Mouse (Mus musculus): ENCODE measurements around the gene Slit3. TPM values are rescaled to one million over a fixed set of nuclear protein-coding genes. Genes with fewer than 3 reads are reported as not detected.

Slit3 gene
- total and polyA plus RNA-seq, 3 experiments, result 0.76 TPM; not detected in 2

GRCm38 (mm10) chr11:35569126-35569916, 448.3 kb downstream of the Slit3 start:
- no peak overlapping the region for H3K4me3 ChIP-seq (ENCODE audit: low read depth, low read length)
- no peaks in the 10 kb centered on the region for H3K36me3 ChIP-seq (replicated peaks)
- H3K4me1 ChIP-seq (ENCODE audit: insufficient read depth, low read depth, low read length), result no peaks in the 10 kb centered on the region
- no peaks in the 10 kb centered on the region for H3K27me3 ChIP-seq (ENCODE audit: insufficient read depth, low read length)
- H3K9me3 ChIP-seq (replicated peaks), result peaks cover 71% of the 10 kb centered on the region
- DNase-seq (ENCODE audit: low spot score) (no peak), ATAC-seq (ENCODE audit: extremely low read depth, insufficient number of reproducible peaks, low FRiP score, poor library complexity, severe bottlenecking) (no peak)
- TF ChIP-seq POLR2AphosphoS5 (IDR thresholded peaks at IDR 0.05; ENCODE audit: insufficient replicate concordance, low read depth, low read length), result no peak
- no peak for TF ChIP-seq GATA1 (IDR thresholded peaks at IDR 0.05; ENCODE audit: borderline replicate concordance, low read length)
- no peak for TF ChIP-seq GATA2 (IDR thresholded peaks at IDR 0.05; ENCODE audit: borderline replicate concordance, low read depth, low read length)
- TF ChIP-seq TAL1 (conservative IDR thresholded peaks at IDR 0.05; ENCODE audit: low read depth, low read length), result no peak
- TF ChIP-seq CTCF (IDR thresholded peaks at IDR 0.05; ENCODE audit: low read depth, low read length), result no peak

GRCm38 (mm10) chr11:35569957-35570356, 448.9 kb downstream of the Slit3 start:
- H3K4me3 ChIP-seq (ENCODE audit: low read depth, low read length), result no peak overlapping the region
- no peaks in the 10 kb centered on the region for H3K4me1 ChIP-seq (ENCODE audit: insufficient read depth, low read depth, low read length)
- TF ChIP-seq GATA1 (IDR thresholded peaks at IDR 0.05; ENCODE audit: borderline replicate concordance, low read length) (no peak), GATA2 (IDR thresholded peaks at IDR 0.05; ENCODE audit: borderline replicate concordance, low read depth, low read length) (no peak), TAL1 (conservative IDR thresholded peaks at IDR 0.05; ENCODE audit: low read depth, low read length) (no peak), CTCF (IDR thresholded peaks at IDR 0.05; ENCODE audit: low read depth, low read length) (no peak), POLR2AphosphoS5 (IDR thresholded peaks at IDR 0.05; ENCODE audit: insufficient replicate concordance, low read depth, low read length) (no peak)
- no peak for DNase-seq (ENCODE audit: low spot score)
- no peak for ATAC-seq (ENCODE audit: extremely low read depth, insufficient number of reproducible peaks, low FRiP score, poor library complexity, severe bottlenecking)
- no peaks in the 10 kb centered on the region for H3K36me3 ChIP-seq (replicated peaks)
- H3K27me3 ChIP-seq (ENCODE audit: insufficient read depth, low read length), result no peaks in the 10 kb centered on the region
- H3K9me3 ChIP-seq (replicated peaks), result peaks cover 67% of the 10 kb centered on the region

- TF ChIP-seq GATA2 (IDR thresholded peaks at IDR 0.05; ENCODE audit: borderline replicate concordance, low read depth, low read length), result no peak
- no peak for TF ChIP-seq POLR2AphosphoS5 (IDR thresholded peaks at IDR 0.05; ENCODE audit: insufficient replicate concordance, low read depth, low read length)
- no peak for TF ChIP-seq GATA1 (IDR thresholded peaks at IDR 0.05; ENCODE audit: borderline replicate concordance, low read length)
- no peak for TF ChIP-seq CTCF (IDR thresholded peaks at IDR 0.05; ENCODE audit: low read depth, low read length)
- TF ChIP-seq TAL1 (conservative IDR thresholded peaks at IDR 0.05; ENCODE audit: low read depth, low read length), result no peak
- no peak overlapping the region for H3K4me3 ChIP-seq (ENCODE audit: low read depth, low read length)
- H3K9me3 ChIP-seq (replicated peaks), result peaks cover 70% of the 10 kb centered on the region
- no peaks in the 10 kb centered on the region for H3K4me1 ChIP-seq (ENCODE audit: insufficient read depth, low read depth, low read length)
- H3K27me3 ChIP-seq (ENCODE audit: insufficient read depth, low read length), result no peaks in the 10 kb centered on the region
- H3K36me3 ChIP-seq (replicated peaks), result no peaks in the 10 kb centered on the region
- ATAC-seq (ENCODE audit: extremely low read depth, insufficient number of reproducible peaks, low FRiP score, poor library complexity, severe bottlenecking) (no peak), DNase-seq (ENCODE audit: low spot score) (no peak)
Measured at GRCm38 (mm10) chr11:35571910-35572309, 450.9 kb downstream of the Slit3 start.

DNA sequence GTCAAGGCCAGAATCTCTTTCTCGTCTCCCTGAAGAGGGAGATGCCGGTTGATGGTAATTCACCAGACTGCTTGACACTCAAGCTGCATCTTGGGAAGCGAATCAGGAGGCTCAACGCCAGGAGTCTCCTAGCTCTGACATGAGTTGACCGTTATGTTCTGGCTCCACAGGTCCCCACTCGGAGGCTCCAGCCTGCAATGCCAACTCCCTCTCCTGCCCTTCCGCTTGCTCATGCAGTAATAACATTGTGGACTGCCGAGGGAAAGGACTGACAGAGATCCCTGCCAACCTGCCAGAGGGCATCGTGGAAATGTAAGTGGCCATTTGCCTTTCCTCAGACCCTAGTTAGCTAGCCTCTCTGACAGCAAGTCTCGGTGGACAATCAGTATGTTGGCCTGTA, 457.8 kb downstream of the Slit3 start:
- DNase-seq (ENCODE audit: low spot score), result no peak
- ATAC-seq (ENCODE audit: extremely low read depth, insufficient number of reproducible peaks, low FRiP score, poor library complexity, severe bottlenecking), result no peak

DNA sequence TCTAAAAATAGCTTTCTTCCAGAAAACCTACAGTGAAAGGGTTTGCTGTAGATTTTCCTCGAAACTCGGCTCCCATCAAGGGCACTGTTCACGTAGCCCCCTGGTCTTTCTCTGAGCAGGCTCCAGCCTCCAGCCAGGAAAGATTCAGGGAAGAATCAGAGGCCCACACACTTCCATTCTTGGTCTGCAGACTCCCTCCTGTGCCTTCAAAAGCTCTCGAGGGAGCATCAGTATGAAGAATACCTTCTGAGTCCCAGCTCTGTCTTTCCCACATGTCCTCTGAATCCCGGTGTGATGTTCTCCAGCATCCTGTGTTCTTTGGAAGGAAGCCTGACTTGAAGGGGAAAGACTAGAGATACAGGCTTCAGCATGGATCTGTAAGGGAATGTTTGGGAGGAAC, 461.6 kb downstream of the Slit3 start:
- ATAC-seq (ENCODE audit: extremely low read depth, insufficient number of reproducible peaks, low FRiP score, poor library complexity, severe bottlenecking) (no peak), DNase-seq (ENCODE audit: low spot score) (no peak)
- Histone ChIP-seq H3K27me3 (ENCODE audit: insufficient read depth, low read length) (no peaks in the 10 kb centered on the region), H3K9me3 (replicated peaks) (peaks cover 67% of the 10 kb centered on the region), H3K4me1 (ENCODE audit: insufficient read depth, low read depth, low read length) (no peaks in the 10 kb centered on the region), H3K4me3 (ENCODE audit: low read depth, low read length) (no peak overlapping the region), H3K36me3 (replicated peaks) (no peaks in the 10 kb centered on the region)
- TF ChIP-seq TAL1 (conservative IDR thresholded peaks at IDR 0.05; ENCODE audit: low read depth, low read length) (no peak), GATA1 (IDR thresholded peaks at IDR 0.05; ENCODE audit: borderline replicate concordance, low read length) (no peak), CTCF (IDR thresholded peaks at IDR 0.05; ENCODE audit: low read depth, low read length) (no peak), POLR2AphosphoS5 (IDR thresholded peaks at IDR 0.05; ENCODE audit: insufficient replicate concordance, low read depth, low read length) (no peak), GATA2 (IDR thresholded peaks at IDR 0.05; ENCODE audit: borderline replicate concordance, low read depth, low read length) (no peak)

More for the DNA sequence above, 457.8 kb downstream of the Slit3 start:
- Histone ChIP-seq H3K9me3 (replicated peaks) (peaks cover 63% of the 10 kb centered on the region), H3K4me3 (ENCODE audit: low read depth, low read length) (no peak overlapping the region), H3K27me3 (ENCODE audit: insufficient read depth, low read length) (no peaks in the 10 kb centered on the region), H3K4me1 (ENCODE audit: insufficient read depth, low read depth, low read length) (no peaks in the 10 kb centered on the region), H3K36me3 (replicated peaks) (no peaks in the 10 kb centered on the region)
- no peak for TF ChIP-seq POLR2AphosphoS5 (IDR thresholded peaks at IDR 0.05; ENCODE audit: insufficient replicate concordance, low read depth, low read length)
- no peak for TF ChIP-seq GATA1 (IDR thresholded peaks at IDR 0.05; ENCODE audit: borderline replicate concordance, low read length)
- TF ChIP-seq GATA2 (IDR thresholded peaks at IDR 0.05; ENCODE audit: borderline replicate concordance, low read depth, low read length), result no peak
- no peak for TF ChIP-seq CTCF (IDR thresholded peaks at IDR 0.05; ENCODE audit: low read depth, low read length)
- no peak for TF ChIP-seq TAL1 (conservative IDR thresholded peaks at IDR 0.05; ENCODE audit: low read depth, low read length)

GRCm38 (mm10) chr11:35583633-35584032, 462.6 kb downstream of the Slit3 start:
- TF ChIP-seq CTCF (IDR thresholded peaks at IDR 0.05; ENCODE audit: low read depth, low read length) (no peak), TAL1 (conservative IDR thresholded peaks at IDR 0.05; ENCODE audit: low read depth, low read length) (no peak), POLR2AphosphoS5 (IDR thresholded peaks at IDR 0.05; ENCODE audit: insufficient replicate concordance, low read depth, low read length) (no peak), GATA1 (IDR thresholded peaks at IDR 0.05; ENCODE audit: borderline replicate concordance, low read length) (no peak), GATA2 (IDR thresholded peaks at IDR 0.05; ENCODE audit: borderline replicate concordance, low read depth, low read length) (no peak)
- H3K36me3 ChIP-seq (replicated peaks), result no peaks in the 10 kb centered on the region
- DNase-seq (ENCODE audit: low spot score) (no peak), ATAC-seq (ENCODE audit: extremely low read depth, insufficient number of reproducible peaks, low FRiP score, poor library complexity, severe bottlenecking) (no peak)
- peaks cover 70% of the 10 kb centered on the region for H3K9me3 ChIP-seq (replicated peaks)
- H3K4me3 ChIP-seq (ENCODE audit: low read depth, low read length), result no peak overlapping the region
- H3K4me1 ChIP-seq (ENCODE audit: insufficient read depth, low read depth, low read length), result no peaks in the 10 kb centered on the region
- H3K27me3 ChIP-seq (ENCODE audit: insufficient read depth, low read length), result no peaks in the 10 kb centered on the region

Data from G1E (cell line).